Mouse (Mus musculus): ENCODE results near the gene Aqp6. TPM values are rescaled to one million over a fixed set of nuclear protein-coding genes. Genes with fewer than 3 reads are reported as not detected.

The Aqp6 gene
- not detected for total RNA-seq (2021)
- long read RNA-seq, experiment 1 = 0 reads
- long read RNA-seq, experiment 2 = 0 reads

GRCm38 (mm10) chr15:99600986-99601822, at the start of gene Aqp6:
Aqp6 (plus strand) TSS chr15:99601400.
- DNase-seq = no peak

GRCm38 (mm10) chr15:99553767-99554166, 47.4 kb upstream of the Aqp6 start:
- no peak for DNase-seq

GRCm38 (mm10) chr15:99558947-99559346, 42.3 kb upstream of the Aqp6 start:
- no peak for DNase-seq

- no peak for DNase-seq
These were observed 41.0 kb upstream of the Aqp6 start for GRCm38 (mm10) chr15:99560246-99560645.

GRCm38 (mm10) chr15:99567371-99567770, 33.8 kb upstream of the Aqp6 start:
- DNase-seq = no peak

- no peak for DNase-seq
These were observed 32.5 kb upstream of the Aqp6 start for GRCm38 (mm10) chr15:99568682-99569081.

- DNase-seq = no peak
These were observed 32.1 kb upstream of the Aqp6 start for GRCm38 (mm10) chr15:99569123-99569522.

- DNase-seq = peak; percentile 37
These were observed 22.3 kb upstream of the Aqp6 start, which contains the start of gene Aqp2 for GRCm38 (mm10) chr15:99578802-99579485. Aqp2 (plus strand) TSS chr15:99579055.

GRCm38 (mm10) chr15:99583463-99584344, 17.5 kb upstream of the Aqp6 start:
- peak; percentile 51 for DNase-seq

GRCm38 (mm10) chr15:99584407-99585202, 16.6 kb upstream of the Aqp6 start:
- no peak for DNase-seq

- peak; percentile 32 for DNase-seq
These were observed 15.5 kb upstream of the Aqp6 start for GRCm38 (mm10) chr15:99585741-99586140.

GRCm38 (mm10) chr15:99586525-99586924, 14.7 kb upstream of the Aqp6 start:
- DNase-seq = no peak

GRCm38 (mm10) chr15:99589237-99589636, 12.0 kb upstream of the Aqp6 start:
- DNase-seq = no peak

- DNase-seq = no peak
These were observed 11.5 kb upstream of the Aqp6 start for GRCm38 (mm10) chr15:99589704-99590103.

- no peak for DNase-seq
These were observed 10.6 kb upstream of the Aqp6 start, which contains the start of gene Aqp5 for GRCm38 (mm10) chr15:99590429-99591084. Aqp5 (plus strand) TSS chr15:99590782.

- peak; percentile 64 for DNase-seq
These were observed 9.0 kb upstream of the Aqp6 start for GRCm38 (mm10) chr15:99592177-99592576.

GRCm38 (mm10) chr15:99592877-99593276, 8.3 kb upstream of the Aqp6 start:
- DNase-seq = no peak

- DNase-seq = no peak
These were observed 6.2 kb upstream of the Aqp6 start for GRCm38 (mm10) chr15:99594951-99595350.

- peak; percentile 92 for DNase-seq
These were observed 5.0 kb upstream of the Aqp6 start for GRCm38 (mm10) chr15:99596056-99596687.

- no peak for DNase-seq
These were observed 4.4 kb upstream of the Aqp6 start for GRCm38 (mm10) chr15:99596841-99597240.
